Mouse (Mus musculus) brain, embryonic 14.5 days (tissue): Measurements from ENCODE around the gene Pip5k1c.

Source experiments
- CTCF ChIP-seq: fragments of 200-500 bp; IDR thresholded peaks from 2 replicates; pipeline ENCODE4 v1.5.1; 2012; ENCODE audit warnings: inconsistent platforms, mild to moderate bottlenecking, moderate library complexity, borderline replicate concordance; ENCODE audit not compliant: insufficient read depth, insufficient read length; ENCODE audit errors: extremely low read depth
- POLR2A ChIP-seq: fragments of 200-500 bp; IDR thresholded peaks from 2 replicates; pipeline ENCODE4 v1.6.1; 2012; ENCODE audit warnings: mild to moderate bottlenecking, inconsistent platforms, borderline replicate concordance; ENCODE audit not compliant: poor library complexity, insufficient read depth, insufficient read length, severe bottlenecking; ENCODE audit errors: extremely low read depth

DNA sequence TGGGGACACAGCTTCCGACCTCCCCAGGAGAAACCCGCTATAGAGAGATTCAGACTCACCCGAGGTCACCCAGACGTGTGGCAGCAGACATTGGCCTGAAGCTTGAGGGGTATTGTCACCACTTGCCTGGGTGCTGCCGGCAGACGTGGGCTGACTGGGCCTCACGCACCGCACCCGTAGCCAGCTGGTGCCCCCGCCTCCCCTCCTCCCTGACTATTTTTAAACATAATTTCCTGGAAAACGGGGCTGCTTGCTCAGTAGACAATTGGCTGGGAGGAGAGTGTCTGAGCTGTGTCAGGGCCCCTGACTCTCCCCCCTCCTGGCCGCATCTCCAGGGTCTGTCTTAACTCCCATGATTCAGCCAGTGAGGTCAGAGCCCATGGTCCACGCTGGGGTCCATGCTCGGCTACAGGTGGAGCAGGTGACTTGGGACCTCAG is 10.0 kb downstream of the Pip5k1c start:
- no peak for TF ChIP-seq CTCF
- no peak for TF ChIP-seq POLR2A
